Mouse (Mus musculus) heart, embryonic 11.5 days (tissue): Measurements from ENCODE around the gene Cog1. TPM values are rescaled to one million over a fixed set of nuclear protein-coding genes. Genes with fewer than 3 reads are reported as not detected.
A peak's percentile ranks its signal among the peaks of the same experiment; 100 is the strongest.

ENCODE experiments used
- ATAC-seq: fragments of 200-750 bp; cut with Nextera tagmentation; replicated peaks from 2 replicates; pipeline ENCODE4 v1.8.0; 2017; ENCODE audit warnings: moderate library complexity; ENCODE audit not compliant: insufficient number of reproducible peaks, low FRiP score, low TSS enrichment
- H3K27ac ChIP-seq: fragments of 300-500 bp; sonication (generic); 2 replicates; pipeline ENCODE4 v1.5.1; 2014; ENCODE audit warnings: mild to moderate bottlenecking, low read depth, low read length
- H3K27me3 ChIP-seq: fragments of 300-500 bp; sonication (generic); 2 replicates; pipeline ENCODE4 v1.6.1; 2014; ENCODE audit warnings: mild to moderate bottlenecking, low read length, mixed read lengths; ENCODE audit not compliant: control insufficient read depth, insufficient read depth
- H3K36me3 ChIP-seq: fragments of 300-500 bp; sonication (generic); 2 replicates; pipeline ENCODE4 v1.6.1; 2014; ENCODE audit warnings: mild to moderate bottlenecking, low read length, moderate library complexity, mixed read lengths; ENCODE audit not compliant: control insufficient read depth, insufficient read depth
- H3K4me1 ChIP-seq: fragments of 300-500 bp; sonication (generic); 2 replicates; pipeline ENCODE4 v1.6.1; 2014; ENCODE audit warnings: low read length; ENCODE audit not compliant: control insufficient read depth, insufficient read depth
- H3K4me2 ChIP-seq: fragments of 300-500 bp; sonication (generic); 2 replicates; pipeline ENCODE4 v1.6.1; 2014; ENCODE audit warnings: mild to moderate bottlenecking, moderate library complexity
- H3K4me3 ChIP-seq: fragments of 300-500 bp; sonication (generic); 2 replicates; pipeline ENCODE4 v1.5.1; 2014; ENCODE audit warnings: low read depth, low read length
- H3K9ac ChIP-seq: fragments of 300-500 bp; sonication (generic); 2 replicates; pipeline ENCODE4 v1.6.1; 2014; ENCODE audit warnings: mild to moderate bottlenecking, low read depth, low read length, moderate library complexity
- H3K9me3 ChIP-seq: fragments of 300-500 bp; sonication (generic); replicated peaks from 2 replicates; pipeline ENCODE4 v1.6.1; 2016; ENCODE audit warnings: low read length; ENCODE audit not compliant: control insufficient read depth
- whole genome bisulfite sequencing: fragments of 180-500 bp; shearing (Covaris S2); extraction: QIAGEN DNeasy Blood & Tissue Kit; methylation state at CpG from one replicate; pipeline ENCODE4 v1.1.7; 2014; ENCODE audit not compliant: insufficient replicate concordance; 5-methylcytosine and 5-hydroxymethylcytosine counted together
- polyA plus RNA-seq: library from polyadenylated mRNA; unstranded; fragments of >200 nt; fragmentation: Nextera tagmentation; extraction: Ambion mirVana; gene quantifications from 2 replicates; pipeline ENCODE4 v1.2.1, GENCODE M21; 2014

Cog1 gene
- polyA plus RNA-seq, 1 experiment from 2014 or later: 19.4 TPM

- peak overlapping the region; percentile 30 for H3K4me3 ChIP-seq
- H3K27ac ChIP-seq: 0 out of 2 replicates have a peak overlapping the region, but pooled peaks have one; percentile 2
- peak overlapping the region; percentile 51 for H3K4me2 ChIP-seq
- peaks cover 2% of the 10 kb centered on the region; the same call in 1 of the 2 replicates for H3K27me3 ChIP-seq
- H3K4me1 ChIP-seq: no peaks in the 10 kb centered on the region
- ATAC-seq: no peak
- 10% methylated on average over 24 of the region's 24 CpGs for WGBS
- H3K9ac ChIP-seq: peak overlapping the region; percentile 36; the same call in 1 of the 2 replicates
- no peaks in the 10 kb centered on the region for H3K36me3 ChIP-seq
- H3K9me3 ChIP-seq: no peaks in the 10 kb centered on the region
These were observed 37.0 kb upstream of the Cog1 start for GRCm38 (mm10) chr11:113611664-113612611.

DNA sequence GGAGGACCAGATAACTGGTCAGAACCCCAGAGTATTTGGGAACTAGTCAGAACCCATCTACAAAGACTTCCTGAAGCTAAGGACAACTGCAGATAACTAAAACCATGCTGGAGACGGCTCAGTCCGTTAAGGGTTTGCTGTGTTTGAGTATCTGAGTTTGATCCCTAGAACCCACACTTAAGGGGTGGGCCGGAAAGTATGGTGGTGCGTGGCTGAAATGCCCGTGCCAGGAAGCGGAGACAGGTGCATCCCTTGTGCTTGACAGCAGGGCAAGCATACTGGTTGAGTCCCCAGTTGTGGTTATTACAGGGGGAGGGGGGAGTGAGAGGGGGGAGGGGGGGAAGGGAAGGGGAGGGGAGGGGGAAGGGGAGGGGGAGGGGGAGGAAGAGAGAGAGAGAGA, 34.5 kb upstream of the Cog1 start:
- Histone ChIP-seq H3K4me3 (no peak overlapping the region), H3K9ac (no peak overlapping the region), H3K36me3 (no peaks in the 10 kb centered on the region), H3K27ac (no peak overlapping the region), H3K9me3 (no peaks in the 10 kb centered on the region), H3K4me1 (peaks cover 8% of the 10 kb centered on the region; the same call in 1 of the 2 replicates), H3K27me3 (peaks cover 19% of the 10 kb centered on the region), H3K4me2 (no peak overlapping the region)
- WGBS: 68% methylated on average over 6 of the region's 6 CpGs
- ATAC-seq: no peak

DNA sequence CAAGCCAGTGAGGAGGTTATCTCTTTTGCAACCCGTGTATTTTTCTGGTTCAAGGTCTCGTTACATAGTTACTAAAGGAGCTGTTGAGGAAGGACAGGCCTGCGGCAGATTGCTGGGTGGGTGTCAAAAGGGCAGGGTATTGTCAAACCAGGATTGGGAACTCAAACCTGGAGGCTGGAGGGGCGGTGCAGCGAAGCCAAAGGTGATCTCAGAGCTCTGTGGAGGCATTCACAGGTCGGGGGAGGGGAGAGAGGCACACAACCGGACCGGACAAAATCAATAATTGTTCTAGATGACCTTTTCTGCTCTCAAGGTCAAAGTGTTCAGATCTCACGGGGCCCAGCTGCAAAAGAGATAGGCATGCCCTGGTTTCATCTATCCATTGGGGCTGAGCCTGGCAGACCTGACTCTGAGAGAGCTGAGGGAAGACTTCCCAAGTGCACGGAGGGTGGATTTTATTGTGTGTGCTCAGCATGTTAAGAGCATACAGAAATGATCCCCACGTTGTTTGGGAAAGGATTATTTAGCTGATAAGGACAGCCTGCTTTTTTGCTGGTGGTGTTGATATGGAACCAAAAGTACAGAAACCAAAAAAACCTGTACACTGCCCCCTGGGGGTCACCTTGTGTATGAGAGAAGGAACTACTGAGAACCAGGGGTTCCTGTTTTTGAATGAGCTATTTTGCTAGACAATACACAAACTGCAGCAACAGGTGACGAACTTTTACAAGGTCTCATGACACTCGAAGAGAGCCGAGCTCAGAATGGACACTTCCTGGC, 31.6 kb upstream of the Cog1 start:
- Histone ChIP-seq H3K4me1 (peaks cover 12% of the 10 kb centered on the region; the same call in 1 of the 2 replicates), H3K36me3 (no peaks in the 10 kb centered on the region), H3K27ac (no peak overlapping the region), H3K9me3 (no peaks in the 10 kb centered on the region), H3K9ac (no peak overlapping the region), H3K27me3 (peaks cover 44% of the 10 kb centered on the region), H3K4me2 (no peak overlapping the region), H3K4me3 (no peak overlapping the region)
- no peak for ATAC-seq
- 52% methylated on average over 14 of the region's 14 CpGs for WGBS

DNA sequence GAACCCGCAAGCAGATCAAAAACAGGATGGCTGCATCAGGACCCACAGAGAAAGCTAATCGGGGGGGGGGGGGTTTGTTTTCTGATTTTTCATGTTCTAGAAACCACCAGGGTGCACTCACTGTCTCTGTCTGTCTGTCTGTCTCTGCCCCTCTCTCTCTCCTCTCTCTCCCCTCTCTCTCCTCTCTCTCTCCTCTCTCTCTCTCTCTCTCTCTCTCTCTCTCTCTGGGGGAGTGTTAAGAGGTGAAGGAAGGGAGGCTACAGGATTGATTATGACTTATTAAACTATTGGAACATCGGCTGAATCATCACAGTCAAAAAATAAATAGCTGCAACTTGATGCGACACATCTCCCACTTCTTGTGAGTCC, 30.7 kb upstream of the Cog1 start:
- ATAC-seq: no peak
- Histone ChIP-seq H3K27me3 (peaks cover 44% of the 10 kb centered on the region), H3K36me3 (no peaks in the 10 kb centered on the region), H3K9ac (0 out of 2 replicates have a peak overlapping the region, but pooled peaks have one; percentile 62), H3K9me3 (no peaks in the 10 kb centered on the region), H3K4me3 (peak overlapping the region; percentile 52), H3K4me1 (peaks cover 12% of the 10 kb centered on the region; the same call in 1 of the 2 replicates), H3K27ac (no peak overlapping the region), H3K4me2 (peak overlapping the region; percentile 98)
- WGBS: 25% methylated on average over 4 of the region's 4 CpGs

GRCm38 (mm10) chr11:113618672-113619419, 30.1 kb upstream of the Cog1 start, which contains the start of gene Sstr2:
TSS of gene Sstr2 (plus strand) at chr11:113619342.
- Histone ChIP-seq H3K9ac (peak within 1 kb of the TSS; percentile 62), H3K27ac (no peak within 1 kb of the TSS), H3K9me3 (no peaks in the 10 kb centered on the region), H3K4me2 (peak within 1 kb of the TSS; percentile 98), H3K4me1 (peaks cover 12% of the 10 kb centered on the region; the same call in 1 of the 2 replicates), H3K27me3 (peaks cover 44% of the 10 kb centered on the region), H3K4me3 (peak within 1 kb of the TSS; percentile 52), H3K36me3 (no peaks in the 10 kb centered on the region)
- 1% methylated on average over 54 of the region's 54 CpGs for WGBS
- no peak for ATAC-seq

- no peaks in the 10 kb centered on the region for H3K36me3 ChIP-seq
- peaks cover 12% of the 10 kb centered on the region; the same call in 1 of the 2 replicates for H3K4me1 ChIP-seq
- H3K9me3 ChIP-seq: no peaks in the 10 kb centered on the region
- H3K4me3 ChIP-seq: peak overlapping the region; percentile 52
- 4% methylated on average over 31 of the region's 31 CpGs for WGBS
- peak overlapping the region; percentile 98 for H3K4me2 ChIP-seq
- H3K27ac ChIP-seq: no peak overlapping the region
- H3K9ac ChIP-seq: peak overlapping the region; percentile 62
- no peak for ATAC-seq
- peaks cover 44% of the 10 kb centered on the region for H3K27me3 ChIP-seq
These were observed 29.4 kb upstream of the Cog1 start for GRCm38 (mm10) chr11:113619420-113620080.

GRCm38 (mm10) chr11:113621001-113621400, 28.0 kb upstream of the Cog1 start:
- Histone ChIP-seq H3K27ac (no peak overlapping the region), H3K4me2 (no peak overlapping the region), H3K9ac (no peak overlapping the region), H3K9me3 (no peaks in the 10 kb centered on the region), H3K27me3 (peaks cover 44% of the 10 kb centered on the region), H3K36me3 (no peaks in the 10 kb centered on the region), H3K4me1 (peaks cover 12% of the 10 kb centered on the region; the same call in 1 of the 2 replicates), H3K4me3 (no peak overlapping the region)
- 64% methylated on average over 2 of the region's 2 CpGs for WGBS
- ATAC-seq: no peak
